Mouse (Mus musculus) urinary bladder, postnatal 14 days (tissue): Measurements from ENCODE around the gene Gucy1b2.

Experiments used
- DNase-seq: peaks from one replicate; pipeline ENCODE4 v3.0.0; 2021; ENCODE audit warnings: low spot score

Gene Gucy1b2

GRCm38 (mm10) chr14:62443840-62444430, 12.2 kb downstream of the Gucy1b2 start:
- DNase-seq: no peak

DNA sequence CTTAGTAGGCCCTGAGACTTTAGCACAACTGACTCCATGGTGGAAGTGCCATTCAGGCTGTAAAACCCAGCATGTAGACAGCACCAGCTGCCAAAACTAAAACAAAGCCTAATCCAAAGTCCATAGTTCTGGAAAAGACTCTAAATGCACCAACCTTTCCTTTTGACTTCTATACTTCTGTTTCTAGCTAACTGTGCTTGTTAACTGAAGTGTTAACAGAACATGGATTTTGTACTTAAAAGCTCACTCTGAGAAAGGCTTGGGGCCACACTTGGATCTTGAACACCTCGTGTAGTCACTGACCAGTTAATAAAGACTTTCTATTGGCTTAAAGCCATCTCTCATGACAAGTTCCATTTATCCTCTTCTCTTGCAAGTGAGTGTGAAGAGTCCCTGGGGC, 13.1 kb downstream of the Gucy1b2 start:
- no peak for DNase-seq

- DNase-seq: no peak
Measured at GRCm38 (mm10) chr14:62440036-62440435, 16.1 kb downstream of the Gucy1b2 start.

GRCm38 (mm10) chr14:62438236-62438635, 17.9 kb downstream of the Gucy1b2 start:
- DNase-seq: no peak

DNA sequence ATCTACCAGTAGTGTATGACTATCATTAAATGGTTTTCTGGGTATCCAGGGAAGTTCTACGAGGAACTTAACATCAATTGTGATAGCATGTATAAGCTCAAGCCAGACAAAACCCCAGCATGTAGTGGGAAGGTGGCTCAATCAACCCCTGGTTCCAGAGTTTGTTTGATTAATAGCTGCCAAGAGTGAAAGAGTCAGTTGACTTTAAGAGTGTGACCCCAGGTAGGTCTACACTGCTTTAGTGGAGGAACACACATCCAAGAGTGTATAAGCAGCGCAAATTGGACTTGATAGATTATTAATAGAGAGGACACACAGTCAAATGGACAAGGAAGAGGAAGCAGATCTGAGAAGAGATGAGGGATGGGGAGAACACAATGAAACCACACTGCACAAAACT, 18.3 kb downstream of the Gucy1b2 start:
- no peak for DNase-seq

DNA sequence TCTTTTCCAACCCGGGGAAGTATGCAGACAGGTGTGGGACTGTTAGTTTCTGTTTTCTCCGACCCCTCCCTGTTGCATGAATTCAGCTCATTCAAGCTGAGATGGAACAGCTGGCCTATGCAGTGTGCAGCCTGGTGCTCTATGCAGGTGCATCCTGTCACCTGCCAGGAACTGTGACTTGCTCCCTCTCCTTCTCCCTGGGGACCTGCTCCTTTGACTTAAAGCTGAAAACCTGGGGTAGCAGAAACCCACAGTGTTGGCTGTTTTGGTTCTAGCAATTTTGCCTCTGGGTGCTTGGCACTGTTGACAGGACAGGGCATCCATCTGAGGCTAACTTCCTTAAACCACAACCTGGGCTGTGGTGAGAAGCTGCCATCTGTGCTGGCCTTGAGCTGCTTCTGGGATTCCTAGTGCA, 30.8 kb downstream of the Gucy1b2 start:
- DNase-seq: no peak

GRCm38 (mm10) chr14:62422265-62422664, 33.8 kb downstream of the Gucy1b2 start:
- DNase-seq: no peak

DNA sequence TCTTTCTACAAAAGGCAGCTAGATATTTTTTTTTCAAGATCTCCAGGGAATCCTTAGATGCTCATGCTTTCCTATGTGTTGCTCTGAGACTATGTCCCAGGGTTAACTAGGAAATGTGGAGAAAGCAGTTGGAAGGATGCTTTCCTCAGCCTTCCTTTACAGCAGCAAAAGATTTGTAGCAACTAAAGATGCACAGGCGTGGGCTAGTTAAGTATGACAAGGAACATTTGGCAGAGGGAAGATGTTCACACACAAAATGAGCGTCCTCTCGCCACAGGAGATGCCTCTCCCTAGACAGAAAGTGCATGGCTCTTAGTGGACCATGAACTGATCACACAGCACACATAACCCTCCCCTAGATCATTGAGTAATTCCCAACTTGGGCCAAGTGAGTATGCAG, 38.6 kb downstream of the Gucy1b2 start:
- DNase-seq: no peak

- no peak for DNase-seq
Measured at GRCm38 (mm10) chr14:62416742-62417134, 39.4 kb downstream of the Gucy1b2 start.

DNA sequence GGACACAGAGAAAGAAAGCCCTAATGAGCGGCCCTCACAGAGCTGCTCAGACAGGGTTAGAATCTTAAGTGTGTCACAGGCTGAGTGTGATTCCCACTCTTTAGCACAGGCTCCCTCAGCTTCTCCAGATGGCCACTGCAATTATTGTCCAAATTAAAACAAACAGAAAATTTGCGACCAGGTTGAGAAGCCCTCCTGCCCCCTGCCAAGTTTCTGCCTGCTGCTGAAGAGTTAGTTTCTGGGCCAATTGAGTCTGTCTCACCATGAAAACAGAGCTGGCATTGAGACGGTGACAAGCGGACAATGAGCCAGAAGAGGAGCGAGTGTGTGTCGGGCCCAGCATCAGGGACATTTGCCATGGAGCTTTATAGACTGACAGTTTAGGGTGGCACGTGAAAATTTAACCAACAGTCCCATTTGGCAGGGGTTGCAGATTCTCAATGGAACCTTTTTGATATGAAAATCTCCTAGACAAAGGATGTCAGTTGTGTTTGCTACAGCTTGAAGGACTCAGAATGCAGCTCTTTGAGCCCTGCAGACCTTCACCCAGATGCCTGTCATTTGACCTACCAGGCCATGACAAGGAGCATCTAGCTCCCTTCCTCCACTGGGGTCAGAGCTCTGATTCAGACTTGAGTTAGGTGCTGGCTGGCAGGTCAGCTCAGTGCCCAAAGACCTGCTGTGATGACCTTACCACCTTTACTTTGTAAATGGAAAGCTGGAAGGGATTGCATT, 39.9 kb downstream of the Gucy1b2 start:
- DNase-seq: no peak

DNA sequence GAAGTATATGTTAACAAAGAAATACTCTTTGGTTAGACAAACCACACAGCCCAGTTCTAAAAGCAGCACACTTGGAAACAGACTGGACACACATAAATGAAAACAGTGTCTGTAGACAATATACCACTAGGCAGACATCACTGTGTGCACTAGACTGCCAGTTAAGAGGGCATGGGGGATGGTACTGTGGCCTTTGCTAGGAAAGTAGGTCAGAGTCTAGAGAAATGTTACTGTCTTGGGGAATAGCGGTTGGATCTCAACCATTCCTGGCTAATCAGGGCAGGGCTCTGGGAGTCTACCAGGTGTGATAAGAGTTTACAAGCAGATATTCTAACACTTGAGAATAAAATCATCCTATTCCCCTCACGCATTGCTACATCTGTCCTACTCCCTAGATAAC, 60.7 kb downstream of the Gucy1b2 start:
- no peak for DNase-seq

- DNase-seq: no peak
Measured at GRCm38 (mm10) chr14:62392754-62393153, 63.3 kb downstream of the Gucy1b2 start.

DNA sequence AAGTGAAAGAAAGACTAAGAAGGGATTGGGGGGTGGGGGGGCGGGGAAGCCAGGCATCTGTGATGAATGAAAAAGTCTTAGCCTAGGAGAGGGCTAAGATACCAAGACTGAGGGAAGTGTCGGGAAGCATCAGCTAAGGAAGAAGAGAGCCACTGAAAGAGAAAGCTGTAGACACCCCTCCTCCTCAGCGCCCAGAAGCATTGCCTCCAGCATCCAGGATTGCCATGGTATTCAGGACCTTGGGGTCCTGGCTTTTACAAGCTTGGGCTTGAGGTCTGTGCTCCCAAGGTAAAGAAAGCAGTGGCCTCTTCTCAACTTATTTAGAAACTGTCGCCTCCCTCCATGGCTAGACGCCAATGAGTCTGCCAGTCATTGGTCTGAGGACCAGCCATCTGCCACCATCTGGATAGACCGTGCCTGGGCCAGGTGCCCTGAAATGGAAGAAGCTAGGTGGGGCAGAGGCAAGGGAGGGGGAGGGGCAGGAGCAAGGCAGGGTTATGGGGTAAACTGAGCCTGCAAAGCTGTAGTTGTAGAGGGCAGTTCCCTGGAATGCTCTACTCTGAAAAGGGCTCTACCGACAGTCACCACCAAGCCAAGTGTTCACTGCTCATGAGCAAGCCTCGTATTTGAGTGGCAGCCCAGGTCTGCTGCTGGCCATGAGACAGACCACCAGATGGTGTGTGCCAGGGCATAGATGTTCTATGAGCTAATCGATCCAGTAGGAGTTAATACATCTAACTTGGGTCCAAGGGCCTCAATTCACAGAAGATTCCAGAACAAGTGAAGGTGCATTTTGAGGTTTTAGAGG, 66.2 kb downstream of the Gucy1b2 start:
- no peak for DNase-seq

DNA sequence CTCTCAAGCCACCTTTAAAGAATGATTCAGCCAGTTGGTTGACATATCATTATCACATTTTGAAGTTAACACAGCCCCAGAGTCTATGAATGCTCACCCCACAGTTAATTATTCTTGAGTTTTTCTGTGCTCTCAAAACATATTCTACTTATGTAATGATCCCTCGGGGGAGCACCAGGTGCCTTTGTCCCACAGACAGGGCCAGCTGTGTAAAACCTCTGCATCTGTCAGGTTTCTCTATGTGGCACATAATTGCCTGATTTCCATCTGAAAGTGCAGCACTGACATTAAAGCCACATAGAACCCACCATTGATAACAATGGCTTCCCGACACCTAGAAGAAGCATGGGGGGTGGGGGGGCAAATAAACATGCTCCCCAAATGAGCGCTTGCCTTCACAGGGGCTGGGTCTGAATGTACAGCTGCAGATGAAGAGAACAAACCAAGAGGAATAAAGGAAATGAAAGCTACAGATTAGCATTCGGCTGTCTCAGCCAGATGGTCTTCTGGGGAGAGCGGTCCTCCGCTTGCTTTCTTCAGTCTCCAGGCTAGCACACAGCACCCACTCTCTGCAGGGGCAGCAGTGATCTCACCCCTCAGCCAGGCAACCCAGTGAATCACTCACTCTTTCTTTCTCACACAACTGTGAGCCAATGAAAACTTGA, 66.9 kb downstream of the Gucy1b2 start:
- no peak for DNase-seq

DNA sequence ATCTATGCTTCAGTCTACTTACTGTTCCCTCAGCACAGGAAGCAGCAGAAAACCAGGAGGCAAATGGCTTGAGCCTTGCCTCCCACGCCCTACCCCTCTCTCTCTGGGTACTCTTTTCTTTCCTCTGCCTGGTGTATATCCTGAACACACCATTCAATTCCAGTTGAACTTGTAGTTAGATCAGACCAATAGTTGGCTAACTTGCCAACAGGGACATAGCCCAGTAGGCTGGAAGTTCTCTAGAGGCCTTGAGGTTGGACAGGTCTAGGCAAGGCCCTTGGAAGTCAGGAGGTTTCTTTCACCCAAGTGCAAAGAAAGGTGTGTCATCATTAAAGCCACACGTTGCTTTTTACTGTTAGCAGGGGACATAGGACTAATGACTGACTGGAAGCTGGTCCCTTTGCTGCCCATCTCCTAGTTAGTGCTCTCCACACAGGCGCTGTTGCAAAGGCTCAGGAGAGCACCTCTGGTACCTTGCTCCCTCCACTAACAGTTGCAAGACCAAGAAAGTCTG, 72.2 kb downstream of the Gucy1b2 start:
- DNase-seq: no peak

DNA sequence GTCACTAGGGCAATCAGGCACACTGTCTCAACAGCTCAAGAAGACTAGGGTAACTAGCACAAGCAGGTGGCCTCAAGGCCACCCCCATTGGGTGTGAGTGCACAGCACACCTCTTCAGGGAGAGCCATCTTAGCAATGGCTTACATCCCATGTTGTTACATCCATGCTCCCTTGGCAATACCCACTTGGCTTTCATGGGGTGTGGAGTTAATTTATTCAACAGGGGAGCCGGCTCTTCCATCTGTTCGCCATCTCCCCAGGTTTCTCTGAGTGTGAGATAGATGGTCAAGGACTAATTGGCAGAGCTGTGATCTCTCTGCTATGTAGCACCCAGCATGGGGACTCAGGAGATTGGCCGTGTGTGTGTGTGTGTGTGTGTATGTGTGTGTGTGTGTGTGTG, 73.0 kb downstream of the Gucy1b2 start:
- DNase-seq: no peak

- DNase-seq: no peak
Measured at GRCm38 (mm10) chr14:62380606-62381005, 75.5 kb downstream of the Gucy1b2 start.

- no peak for DNase-seq
Measured at GRCm38 (mm10) chr14:62379391-62379790, 76.7 kb downstream of the Gucy1b2 start.

GRCm38 (mm10) chr14:62376115-62376514, 80.0 kb downstream of the Gucy1b2 start:
- DNase-seq: no peak

- peak; percentile 5 for DNase-seq
Measured at GRCm38 (mm10) chr14:62375694-62376093, 80.4 kb downstream of the Gucy1b2 start.

DNA sequence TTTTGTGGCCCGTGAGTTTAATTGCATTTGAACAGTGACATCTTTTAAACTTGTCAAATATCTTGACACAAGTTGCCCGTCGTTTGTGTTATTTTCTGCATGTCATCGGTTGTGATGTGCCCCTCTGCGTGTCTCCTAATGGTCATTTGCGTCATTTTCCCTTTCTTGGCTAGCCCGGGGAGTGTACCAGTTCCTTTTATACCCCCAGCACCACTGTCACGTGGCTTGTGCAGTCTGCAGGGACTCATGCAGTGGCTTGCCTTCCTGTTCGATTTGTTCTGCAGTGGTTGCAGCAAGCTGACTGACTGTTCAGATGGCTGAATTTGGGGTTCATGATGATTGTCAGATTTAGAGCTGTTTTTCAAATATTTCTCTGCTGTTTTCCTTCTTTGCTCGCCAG, 82.1 kb downstream of the Gucy1b2 start:
- no peak for DNase-seq

GRCm38 (mm10) chr14:62370819-62371218, 85.3 kb downstream of the Gucy1b2 start:
- DNase-seq: peak; percentile 61
